Mouse (Mus musculus) spleen, adult 18-20 months (tissue): Measurements from ENCODE around the gene Lamb3.
"Not testable (repeated sequence)": the region's sequence is repeated elsewhere in the genome, so short reads cannot be mapped to it uniquely, and the experiment has no call there.

Experiments
- DNase-seq, 2 experiments: peaks; one replicate each; pipeline ENCODE4 v3.0.0; 2022; ENCODE audit warnings: mixed read lengths in 2 of 2

Gene Lamb3

DNA sequence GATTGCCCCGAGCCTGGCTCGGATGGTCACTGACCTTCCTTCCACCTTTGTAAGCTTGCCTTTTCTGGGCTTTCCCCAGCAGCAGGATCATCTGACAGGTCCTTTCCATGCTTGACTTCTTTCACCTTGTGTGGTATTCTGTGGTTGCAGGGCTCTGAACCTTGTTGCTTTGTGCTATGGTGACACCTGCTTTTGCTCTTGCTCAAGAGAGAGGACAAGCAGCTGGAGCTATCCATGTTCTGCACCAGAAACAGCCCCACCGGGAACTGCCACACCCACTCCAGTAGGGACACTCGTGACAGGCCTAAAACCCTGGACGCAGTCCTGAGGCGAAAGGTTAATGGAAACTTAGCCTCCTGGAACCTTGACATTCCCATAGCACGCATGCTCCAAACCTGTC lies 43.9 kb downstream of the Lamb3 start:
- no peak for DNase-seq

DNA sequence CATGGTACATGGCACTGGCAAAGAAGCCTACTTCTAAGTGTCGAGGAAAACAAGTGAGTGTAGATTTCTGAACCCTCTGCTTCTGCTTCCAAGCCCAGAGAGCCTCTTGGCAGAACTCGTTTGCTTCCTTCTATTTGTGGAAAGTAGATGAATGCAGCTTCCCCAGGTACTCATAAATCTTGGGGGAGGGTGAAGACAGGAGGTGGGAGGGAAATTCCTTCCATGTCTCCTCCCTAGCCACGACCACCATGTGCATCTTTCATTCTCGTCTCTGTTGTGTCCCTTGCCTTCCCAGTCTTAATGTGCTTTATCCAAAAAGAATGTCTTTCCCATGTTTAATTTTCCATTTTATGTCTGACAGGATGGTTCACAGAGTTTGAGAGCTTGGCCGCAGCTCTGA lies 45.1 kb downstream of the Lamb3 start:
- DNase-seq: no peak

DNA sequence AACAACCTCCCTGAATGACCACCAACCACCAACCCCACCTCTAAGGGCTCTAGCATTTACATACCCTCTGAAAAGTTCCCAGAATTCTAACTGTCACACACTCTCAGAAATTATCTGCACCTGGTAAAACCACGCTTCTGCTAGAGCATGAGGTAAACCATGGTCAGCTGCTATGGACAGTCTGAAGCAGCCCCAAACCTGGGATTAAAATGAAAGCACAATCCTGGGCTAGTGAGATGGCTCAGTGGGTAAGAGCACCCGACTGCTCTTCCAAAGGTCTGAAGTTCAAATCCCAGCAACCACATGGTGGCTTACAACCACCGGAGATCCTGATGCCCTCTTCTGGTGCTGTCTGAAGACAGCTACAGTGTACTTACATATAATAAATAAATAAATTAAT lies 46.4 kb downstream of the Lamb3 start:
- not testable (repeated sequence) for DNase-seq

DNA sequence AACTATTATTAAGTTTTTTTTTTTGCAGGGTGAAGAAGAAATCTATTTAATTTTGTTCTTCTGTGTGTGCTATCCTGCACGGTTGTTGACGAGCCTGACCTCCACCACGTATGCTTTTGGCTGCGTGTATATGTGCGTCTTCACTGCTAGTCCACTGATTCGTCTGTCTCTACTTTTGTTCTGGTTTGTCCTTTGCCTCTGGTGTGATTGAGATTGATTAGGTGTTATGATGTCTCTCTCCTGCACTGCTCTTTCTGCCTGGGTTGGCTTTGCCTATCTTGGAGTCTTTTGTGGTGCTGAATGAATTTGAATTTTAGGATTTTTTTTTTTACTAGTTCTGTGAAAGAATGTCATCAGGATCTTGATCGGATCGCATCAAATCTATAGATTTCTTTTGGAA lies 47.5 kb downstream of the Lamb3 start:
- DNase-seq: no peak

DNA sequence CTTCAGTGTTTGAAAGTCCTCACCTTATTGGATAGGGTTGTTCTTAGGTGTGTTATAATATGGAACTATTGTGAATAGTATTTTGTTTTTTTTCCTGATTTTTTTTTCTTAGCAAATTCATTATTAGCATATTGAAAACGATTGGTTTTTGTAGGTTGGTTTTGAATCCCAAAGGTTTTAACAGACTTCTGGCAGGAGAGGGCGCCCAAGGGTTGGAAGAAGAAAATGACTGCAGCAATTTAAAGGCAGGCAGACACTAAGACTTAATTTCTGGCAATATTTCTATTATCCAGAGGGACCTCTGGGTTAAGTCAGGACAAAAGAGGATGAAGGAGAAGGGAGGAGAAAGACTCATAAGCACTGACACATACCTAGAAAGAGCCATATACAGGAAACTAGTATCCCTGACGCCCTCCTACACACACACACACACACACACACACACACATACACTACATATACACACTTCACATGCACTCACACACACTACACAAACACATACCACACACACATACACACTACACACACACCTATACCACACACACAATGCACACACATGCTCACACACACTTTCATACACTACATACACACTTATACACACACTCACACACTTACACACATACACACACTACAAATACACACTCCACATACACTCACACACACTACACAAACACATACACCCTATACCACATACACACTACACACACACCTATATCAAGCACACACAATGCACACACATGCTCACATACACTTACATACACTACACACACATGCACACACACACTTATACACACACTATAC lies 48.2 kb downstream of the Lamb3 start:
- peak; percentile 39 to 74 for DNase-seq

DNA sequence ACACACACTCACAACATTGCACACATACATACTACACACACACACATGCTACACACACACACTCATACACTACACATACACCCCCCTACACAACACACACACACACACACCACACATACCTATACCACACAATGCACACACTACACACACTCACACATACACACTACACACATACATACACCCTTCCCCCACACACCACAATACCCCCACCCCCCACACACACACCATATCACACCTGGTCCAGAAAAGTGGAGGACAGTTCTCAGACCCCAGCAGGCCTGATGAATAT lies 48.7 kb downstream of the Lamb3 start:
- no peak for DNase-seq

DNA sequence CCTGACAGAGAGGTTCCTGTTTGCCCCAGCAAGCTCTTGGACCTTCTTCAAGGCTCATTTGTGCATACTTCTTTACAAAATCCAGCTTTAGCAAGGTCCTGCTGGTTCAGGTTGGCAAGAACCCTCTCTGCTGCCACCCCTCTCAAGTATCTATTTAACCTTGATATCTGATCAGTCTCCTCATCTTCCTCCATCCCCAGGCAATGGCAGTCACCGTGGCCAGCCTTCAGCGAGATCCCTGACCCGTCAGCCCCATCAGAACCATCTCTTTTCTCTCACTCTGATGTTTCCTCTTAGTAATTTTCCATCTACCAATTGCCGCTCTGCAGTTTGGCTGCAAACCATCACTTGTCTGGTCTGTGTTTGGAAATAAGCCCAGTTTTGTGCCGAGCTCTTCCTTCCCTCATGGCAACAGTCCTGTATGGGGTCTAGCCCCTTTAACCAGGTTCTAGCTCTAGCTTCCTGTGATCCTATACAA lies 49.2 kb downstream of the Lamb3 start:
- no peak for DNase-seq

DNA sequence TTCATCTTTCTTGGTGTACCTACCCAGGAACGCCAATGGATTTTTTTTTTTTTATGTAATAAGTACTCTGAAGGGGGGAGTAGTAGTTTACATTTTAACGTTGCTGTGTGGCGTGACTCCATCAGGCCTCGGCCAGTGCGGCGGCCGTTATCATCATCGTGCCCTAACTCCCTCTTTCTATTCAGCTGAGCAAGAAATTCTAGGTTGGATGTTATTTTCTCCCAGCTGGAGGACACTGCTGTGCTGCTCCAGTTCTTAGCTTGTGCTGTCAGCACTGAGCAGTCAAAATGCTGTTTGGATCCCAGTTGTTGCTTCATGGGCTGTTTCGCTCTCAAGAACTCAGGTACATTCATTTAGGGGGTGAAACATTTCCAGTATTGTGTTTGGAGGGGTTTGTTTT lies 52.1 kb downstream of the Lamb3 start:
- DNase-seq: no peak

DNA sequence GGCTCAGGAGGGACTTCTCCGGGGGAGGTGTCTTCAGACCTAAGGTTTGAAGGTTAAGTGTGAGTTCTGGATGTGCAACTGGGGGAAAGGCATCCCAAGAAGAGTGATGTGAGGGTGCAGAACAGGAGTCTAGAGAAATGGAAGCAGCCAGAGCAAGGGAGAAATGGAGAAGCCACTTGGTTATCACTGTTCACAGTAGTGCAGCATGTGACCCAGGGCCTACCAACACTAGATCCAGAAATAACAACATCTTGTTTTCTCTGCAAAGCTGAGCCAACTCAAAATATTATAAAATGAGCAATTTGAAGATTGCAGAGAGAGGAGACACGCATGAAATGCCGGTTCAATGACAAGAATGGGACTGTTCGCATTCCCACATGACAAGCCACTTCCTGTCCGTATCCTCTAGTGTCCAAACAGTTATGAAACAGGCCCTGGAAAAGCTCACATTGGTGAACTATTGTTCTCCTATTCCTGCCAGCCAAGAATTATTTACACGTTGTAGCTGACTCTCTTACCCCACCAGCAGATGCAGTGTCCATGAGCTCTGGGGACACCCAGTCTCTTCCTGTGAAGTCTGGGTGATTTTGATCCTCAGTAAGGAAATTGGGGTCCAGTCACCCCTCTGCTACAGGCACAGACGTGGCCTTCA lies 54.5 kb downstream of the Lamb3 start:
- DNase-seq: no peak

DNA sequence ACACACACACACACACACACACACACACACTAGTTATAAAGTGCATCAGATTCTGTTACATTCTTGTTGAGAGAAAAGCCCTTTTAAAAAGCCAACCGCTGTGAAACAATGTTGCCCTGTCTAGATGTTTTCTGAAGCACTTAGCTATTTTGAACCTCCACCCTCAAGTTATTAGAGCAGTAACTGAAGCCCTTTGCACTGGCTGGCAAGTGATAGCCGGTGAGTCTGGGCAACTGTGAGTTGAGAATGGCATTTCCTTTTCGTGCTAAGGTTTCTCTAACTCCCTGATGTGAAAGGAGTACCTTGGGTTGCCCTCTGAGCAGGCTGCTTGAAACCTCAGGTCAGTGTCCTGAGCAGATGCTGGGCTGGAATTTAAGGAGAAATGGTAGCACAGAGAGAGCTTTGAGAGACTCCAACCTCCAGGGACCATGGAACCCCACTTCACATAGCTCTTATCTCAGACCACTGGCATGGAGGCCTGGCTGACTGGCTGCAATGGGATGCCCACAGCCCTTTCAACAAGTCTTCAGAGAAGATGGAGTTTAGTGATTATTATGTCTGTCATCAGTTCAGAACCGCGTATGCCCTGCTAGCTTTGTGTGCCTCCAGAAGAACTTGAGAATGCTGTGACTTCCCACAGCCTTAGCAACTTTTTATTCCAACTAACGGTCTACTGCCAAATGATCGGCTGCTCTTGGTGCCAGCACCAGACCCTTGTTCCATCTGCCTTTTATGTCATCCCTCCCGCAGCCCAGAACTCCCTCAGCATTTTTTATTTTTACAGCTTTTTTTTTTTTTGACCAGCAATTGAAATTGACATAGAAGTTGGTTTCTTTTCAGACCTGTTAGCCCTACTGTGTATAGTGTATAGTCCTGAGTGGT lies 55.8 kb downstream of the Lamb3 start:
- no peak for DNase-seq

DNA sequence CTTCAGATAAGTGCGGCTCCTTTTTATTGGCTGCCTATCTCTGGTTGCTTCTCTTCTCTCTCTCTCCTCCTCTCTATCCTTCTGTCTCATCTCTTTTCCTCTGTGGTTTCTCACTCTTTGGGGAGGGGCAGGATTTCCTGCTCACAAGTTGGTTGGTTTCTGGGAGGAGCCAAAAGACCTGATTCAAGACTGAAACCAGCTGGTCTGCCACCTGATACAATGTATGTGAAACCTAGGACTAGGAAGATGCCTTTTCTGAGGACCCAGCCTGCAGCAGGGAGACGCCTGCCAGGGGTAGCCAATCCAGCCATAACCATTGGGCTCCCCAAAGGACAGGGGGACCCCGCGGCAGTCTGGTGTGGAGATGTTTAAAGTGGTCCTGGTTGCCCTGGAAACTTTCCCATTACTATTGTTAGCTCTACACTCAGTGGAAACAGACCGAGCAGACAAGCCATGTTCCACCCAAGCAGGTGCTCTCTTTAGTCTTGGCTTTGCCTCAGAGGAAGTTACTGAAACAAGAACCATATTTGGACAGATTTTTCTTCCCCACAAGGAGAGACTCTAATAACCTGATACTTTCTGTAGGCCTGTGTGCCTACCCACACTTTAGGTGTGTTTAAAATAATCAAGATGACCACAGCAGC lies 56.6 kb downstream of the Lamb3 start, which contains the start of gene Hsd11b1:
Hsd11b1 (minus strand) TSS at position 121 of the 644 bp plus-strand sequence.
- DNase-seq: peak; percentile 18 to 36

DNA sequence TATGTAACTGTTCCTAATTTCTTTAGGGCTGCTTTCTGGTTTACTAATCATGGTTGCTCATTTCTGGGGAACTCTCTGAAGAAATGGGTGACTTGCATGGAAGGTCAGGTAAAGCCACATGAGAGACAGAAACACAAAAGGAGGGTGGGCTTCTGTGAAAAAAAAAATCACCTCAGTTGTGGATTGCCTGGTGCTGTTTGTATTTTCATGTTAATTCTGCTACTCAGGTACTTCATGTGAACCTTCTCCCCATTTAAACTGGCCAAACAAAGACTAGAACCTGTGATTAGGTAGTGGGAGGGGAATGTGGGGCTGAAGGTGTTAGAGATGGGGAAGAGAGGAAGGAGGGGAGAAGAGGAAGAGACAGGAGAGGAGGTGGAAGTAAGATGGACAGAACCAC lies 58.2 kb downstream of the Lamb3 start:
- no peak for DNase-seq

DNA sequence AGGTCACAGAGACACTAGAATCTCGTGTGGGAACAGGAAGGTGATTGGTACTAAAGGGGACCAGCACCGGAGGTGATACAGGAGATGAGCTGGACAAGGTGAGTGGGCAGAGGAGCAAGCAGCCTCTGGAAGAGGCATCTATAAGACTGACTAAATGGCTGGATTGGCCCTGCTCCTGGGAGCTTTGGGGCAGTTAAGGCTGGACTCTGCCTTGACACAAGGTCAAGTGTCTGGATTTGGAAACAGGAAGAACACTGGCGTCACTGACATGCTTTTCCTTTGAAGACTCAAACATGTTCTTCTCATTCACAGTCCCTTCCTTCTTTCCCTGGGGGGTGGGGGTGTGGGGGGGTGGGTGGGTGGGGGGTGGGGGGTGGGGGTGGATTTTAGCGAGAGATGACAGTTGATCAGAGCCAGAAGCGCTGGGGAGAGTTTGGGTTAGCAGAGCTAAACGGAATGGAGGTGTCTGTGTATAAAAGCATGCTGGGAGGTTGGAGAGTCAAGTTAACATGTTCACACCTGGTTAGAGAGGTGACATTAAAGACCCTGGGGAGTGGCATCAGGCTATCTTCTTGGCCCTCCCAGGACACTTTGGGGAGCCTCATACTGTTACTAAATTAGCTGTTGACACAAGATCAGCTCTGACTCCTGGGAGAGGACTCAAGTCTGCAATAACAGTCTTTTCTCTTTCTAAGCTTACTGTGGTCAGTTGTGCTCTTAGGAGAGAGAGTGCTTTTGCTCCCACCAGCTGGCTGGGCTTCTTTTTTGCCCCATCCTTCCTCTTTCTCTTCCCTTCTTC lies 63.7 kb downstream of the Lamb3 start:
- no peak for DNase-seq

DNA sequence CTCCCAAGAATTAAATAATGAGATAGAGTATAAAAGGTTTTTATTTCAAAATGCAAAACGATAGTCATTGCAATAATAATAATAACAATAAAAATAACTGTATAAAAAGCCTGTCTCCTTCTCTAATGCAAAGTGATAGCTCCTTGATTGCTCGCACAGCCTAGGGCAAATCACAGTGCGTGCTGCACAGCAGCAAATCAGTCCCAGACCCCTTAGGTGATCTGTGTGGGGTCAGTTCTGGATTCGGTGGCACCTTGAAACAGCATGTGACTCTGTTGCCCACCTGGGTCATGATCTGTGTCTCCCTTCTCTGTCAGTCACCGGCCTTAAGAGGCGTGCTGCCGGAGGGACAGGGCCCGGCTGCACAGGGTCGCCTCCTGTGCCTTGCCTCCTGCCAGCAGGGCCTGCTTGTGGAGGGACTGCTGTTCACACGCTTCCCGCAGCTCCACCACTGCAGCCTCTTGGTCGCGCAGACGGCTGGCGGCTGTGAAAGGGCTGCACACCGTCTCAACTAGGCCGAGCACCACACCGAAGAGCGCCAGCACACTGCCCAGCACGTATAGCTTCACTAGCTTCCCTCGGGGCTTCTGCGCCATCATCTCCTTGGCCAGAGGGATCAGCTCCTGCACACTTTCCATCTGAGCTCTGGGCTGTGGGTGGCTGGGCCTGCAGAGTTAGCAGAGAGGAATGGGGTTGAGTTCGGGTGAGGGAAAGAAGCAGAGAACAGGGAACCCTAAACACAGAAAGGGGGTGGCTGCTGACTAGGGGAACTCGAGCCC lies 64.8 kb downstream of the Lamb3 start:
- no peak for DNase-seq

DNA sequence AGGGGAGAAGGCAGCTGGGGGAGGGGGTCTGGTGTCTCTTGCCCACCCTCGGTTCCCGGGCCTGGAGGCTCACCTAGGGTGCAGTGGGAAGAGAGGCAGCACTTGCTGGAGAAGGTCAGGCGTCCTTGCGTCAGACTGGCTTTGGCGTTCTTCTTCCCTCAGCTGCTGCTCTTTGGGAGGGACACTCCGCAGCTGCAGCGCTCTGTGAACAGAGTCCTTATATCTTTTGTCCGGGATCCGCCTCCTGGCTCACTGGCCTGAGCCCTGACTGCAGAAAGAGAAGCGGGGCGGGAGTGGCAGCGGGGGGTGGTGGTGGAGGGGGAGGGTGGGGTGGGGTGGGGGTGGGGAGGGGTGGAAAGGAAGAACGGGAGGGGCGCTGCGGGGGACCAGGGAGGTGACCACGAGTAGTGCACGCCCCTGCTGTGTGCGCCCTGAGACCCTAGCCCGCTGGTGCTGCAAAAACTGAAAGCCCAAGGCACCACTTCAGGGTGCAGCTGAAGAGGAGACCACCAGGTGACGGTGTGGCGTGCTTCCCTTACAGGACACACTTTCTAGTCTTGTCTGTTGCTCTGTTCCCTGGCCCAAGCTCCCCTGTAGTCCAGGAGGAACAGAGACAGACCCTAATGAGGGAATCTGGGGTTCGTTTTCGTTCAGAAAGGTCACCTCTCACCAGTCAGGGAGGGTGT lies 65.6 kb downstream of the Lamb3 start, which contains the start of gene G0s2:
G0s2 (minus strand) TSS at position 302 of the 686 bp plus-strand sequence.
- peak in 1 of 2 experiments; percentile 21 for DNase-seq

DNA sequence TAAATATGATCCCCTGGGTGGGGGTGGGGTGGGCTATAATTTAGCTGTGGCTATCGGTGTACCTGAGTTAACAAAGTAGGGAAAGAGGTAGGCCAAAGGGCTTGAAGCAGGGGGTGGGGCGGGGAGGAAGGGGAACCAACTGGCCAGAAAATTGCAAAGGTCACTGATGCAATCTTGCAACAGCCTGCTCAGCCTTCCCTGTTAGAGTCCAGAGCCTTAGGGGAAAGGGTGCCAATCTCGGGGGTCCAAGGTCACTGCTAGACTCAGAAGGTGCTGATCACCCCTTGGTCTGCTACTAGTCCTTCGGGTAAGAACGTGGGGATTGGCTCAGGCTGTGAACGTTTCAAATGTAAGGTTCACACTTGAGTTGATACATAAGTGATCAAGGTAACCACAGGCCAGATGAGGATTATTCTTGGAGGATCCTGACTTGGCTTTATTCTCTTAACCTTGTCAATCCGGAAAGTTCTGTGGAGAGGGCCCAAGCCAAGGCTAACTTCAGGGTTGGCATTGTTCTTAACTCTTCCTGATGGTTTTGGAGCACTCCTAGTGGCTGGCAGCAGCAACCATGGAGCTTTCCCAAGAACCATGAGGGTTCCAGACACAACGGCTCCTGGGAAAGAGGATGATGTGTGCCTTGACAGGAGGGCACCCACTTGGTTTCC lies 67.0 kb downstream of the Lamb3 start:
- DNase-seq: no peak

DNA sequence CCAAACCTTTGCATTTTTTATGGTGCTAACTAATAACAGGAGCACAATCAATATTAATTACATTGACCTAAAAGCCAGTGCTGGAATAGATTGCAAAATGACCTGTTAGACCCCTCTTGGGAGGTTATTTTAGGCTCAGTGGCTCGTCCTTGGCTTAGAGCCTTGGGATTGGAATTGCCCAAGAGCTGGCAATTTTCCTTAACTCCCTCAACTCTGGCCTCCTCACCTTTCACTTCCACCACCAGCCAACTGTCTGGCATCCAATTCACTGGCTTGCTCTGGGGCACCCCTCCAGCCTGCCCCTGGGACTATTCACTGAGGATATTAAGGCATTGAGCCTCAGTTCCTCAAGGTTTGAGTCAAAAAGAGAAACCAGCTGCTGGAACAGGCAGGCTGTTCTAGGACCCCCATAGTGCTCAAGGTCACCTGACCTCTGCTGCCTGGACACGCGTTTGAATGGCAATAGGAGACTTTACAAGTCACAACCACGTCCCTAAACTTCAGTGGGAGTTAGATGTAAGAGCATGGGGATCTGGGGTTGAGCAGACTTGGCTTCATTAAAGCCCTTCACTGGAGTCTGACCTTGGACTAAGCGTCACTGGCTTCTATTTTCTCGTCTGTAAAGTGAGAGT lies 71.0 kb downstream of the Lamb3 start:
- DNase-seq: no peak

DNA sequence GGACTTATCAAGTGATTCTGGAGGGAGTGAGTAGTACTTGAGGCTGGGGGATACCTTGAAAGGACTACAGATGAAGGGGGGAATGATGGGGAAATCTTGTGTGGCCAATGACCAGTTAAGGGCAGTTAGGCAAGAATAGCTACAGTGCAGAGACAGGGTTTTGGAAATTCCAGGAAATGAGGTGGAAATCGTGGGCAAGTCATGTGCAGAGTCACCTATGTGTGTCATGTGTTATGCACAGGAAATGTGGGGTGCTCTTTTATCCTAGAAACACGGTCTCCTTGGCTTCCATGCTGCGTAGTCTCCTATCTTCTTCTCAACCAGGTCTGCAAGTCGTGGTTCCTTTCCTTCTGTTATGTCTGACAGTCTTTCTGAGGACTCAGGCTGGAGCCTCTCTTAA lies 72.0 kb downstream of the Lamb3 start:
- DNase-seq: no peak

DNA sequence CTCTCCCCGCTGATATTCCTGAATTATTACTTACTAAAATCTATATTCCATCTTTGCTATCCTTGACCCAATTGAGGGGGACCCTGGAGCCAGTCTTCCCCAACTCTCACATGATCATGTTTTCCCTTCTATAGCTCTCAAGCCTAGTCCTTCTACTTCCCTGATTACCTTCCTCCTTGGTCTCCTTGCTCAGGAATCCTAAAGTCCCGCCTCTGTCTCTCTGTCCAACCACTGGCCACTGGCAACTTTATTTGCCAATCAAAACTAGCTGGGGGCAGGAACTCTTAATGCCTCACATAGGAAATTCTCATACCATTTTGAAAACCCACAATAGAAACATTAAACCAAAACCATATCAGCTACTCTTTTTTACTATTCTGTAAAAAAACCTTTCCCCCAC lies 73.8 kb downstream of the Lamb3 start:
- no peak for DNase-seq
